Mouse (Mus musculus) small intestine, adult 2 months (tissue): ENCODE data around the gene Aff3. TPM values are rescaled to one million over a fixed set of nuclear protein-coding genes. Genes with fewer than 3 reads are reported as not detected.

Experiments used
- H3K27ac ChIP-seq: fragments of 200-500 bp; 2 replicates; pipeline ENCODE4 v1.5.1; 2012; ENCODE audit warnings: low read depth, low read length, control low read depth, inconsistent platforms; ENCODE audit not compliant: insufficient read depth
- H3K27me3 ChIP-seq: fragments of 200-500 bp; 2 replicates; pipeline ENCODE4 v1.6.1; 2012; ENCODE audit warnings: mild to moderate bottlenecking, moderate library complexity, low read length, inconsistent platforms; ENCODE audit not compliant: control insufficient read depth, insufficient read depth
- H3K36me3 ChIP-seq: fragments of 200-500 bp; 2 replicates; pipeline ENCODE4 v1.6.1; 2012; ENCODE audit warnings: mild to moderate bottlenecking, low read length, control low read depth, inconsistent platforms; ENCODE audit not compliant: control insufficient read depth, insufficient read depth
- H3K4me1 ChIP-seq: fragments of 200-500 bp; 2 replicates; pipeline ENCODE4 v1.6.1; 2012; ENCODE audit warnings: low read length, inconsistent platforms, mixed read lengths; ENCODE audit not compliant: control insufficient read depth, insufficient read depth, insufficient read length
- H3K4me3 ChIP-seq: fragments of 200-500 bp; 2 replicates; pipeline ENCODE4 v1.5.1; 2012; ENCODE audit warnings: low read depth, mild to moderate bottlenecking, control low read depth, inconsistent platforms, low read length, moderate library complexity
- CTCF ChIP-seq: fragments of 200-500 bp; IDR thresholded peaks from 2 replicates; pipeline ENCODE4 v1.5.1; 2012; ENCODE audit warnings: low read depth, mild to moderate bottlenecking, control low read depth, inconsistent platforms, low read length, moderate library complexity, mixed read lengths; ENCODE audit not compliant: insufficient replicate concordance, insufficient read length; ENCODE audit errors: extremely low read depth
- POLR2A ChIP-seq: fragments of 200-500 bp; IDR thresholded peaks from 2 replicates; pipeline ENCODE4 v1.6.1; 2012; ENCODE audit warnings: low read depth, mild to moderate bottlenecking, control low read depth, inconsistent platforms, low read length, moderate library complexity
- WGBS: fragments of 180-500 bp; shearing (Covaris S2); methylation state at CpG from one replicate; pipeline ENCODE4 v1.1.7; 2018; 5-methylcytosine and 5-hydroxymethylcytosine counted together
- polyA plus RNA-seq: library from polyadenylated mRNA; depleted of rRNA; stranded (reverse); fragments of >200 nt; gene quantifications from 2 replicates; pipeline ENCODE4 v1.2.3, GENCODE M21; 2012

Gene Aff3
- polyA plus RNA-seq, 1 experiment, result 1.5 TPM

- Histone ChIP-seq H3K27ac (no peak overlapping the region), H3K27me3 (no peaks in the 10 kb centered on the region), H3K36me3 (no peaks in the 10 kb centered on the region), H3K4me1 (no peaks in the 10 kb centered on the region), H3K4me3 (no peak overlapping the region)
- TF ChIP-seq CTCF (no peak), POLR2A (no peak)
- WGBS, result 70% methylated on average over 8 of the region's 8 CpGs
These were observed 485.8 kb downstream of the Aff3 start for GRCm38 (mm10) chr1:38178929-38179328.

- Histone ChIP-seq H3K27ac (no peak overlapping the region), H3K4me3 (no peak overlapping the region), H3K36me3 (no peaks in the 10 kb centered on the region), H3K27me3 (no peaks in the 10 kb centered on the region), H3K4me1 (no peaks in the 10 kb centered on the region)
- WGBS, result 73% methylated on average over 7 of the region's 7 CpGs
- TF ChIP-seq CTCF (no peak), POLR2A (no peak)
These were observed 488.7 kb downstream of the Aff3 start for GRCm38 (mm10) chr1:38176077-38176476.

GRCm38 (mm10) chr1:38171874-38172273, 492.9 kb downstream of the Aff3 start:
- H3K36me3 ChIP-seq, result no peaks in the 10 kb centered on the region
- 86% methylated on average over 4 of the region's 4 CpGs for WGBS

GRCm38 (mm10) chr1:38165696-38166095, 499.1 kb downstream of the Aff3 start:
- H3K4me1 ChIP-seq, result no peaks in the 10 kb centered on the region
- TF ChIP-seq CTCF, result no peak
- no peak for TF ChIP-seq POLR2A
- H3K27ac ChIP-seq, result no peak overlapping the region
- no peaks in the 10 kb centered on the region for H3K27me3 ChIP-seq
- H3K4me3 ChIP-seq, result no peak overlapping the region
- WGBS, result 60% methylated on average over 2 of the region's 2 CpGs
- H3K36me3 ChIP-seq, result no peaks in the 10 kb centered on the region

More at GRCm38 (mm10) chr1:38171874-38172273, 492.9 kb downstream of the Aff3 start:
- no peak overlapping the region for H3K27ac ChIP-seq
- TF ChIP-seq POLR2A (no peak), CTCF (no peak)
- no peaks in the 10 kb centered on the region for H3K27me3 ChIP-seq
- no peaks in the 10 kb centered on the region for H3K4me1 ChIP-seq
- no peak overlapping the region for H3K4me3 ChIP-seq

GRCm38 (mm10) chr1:38150086-38150485, 514.7 kb downstream of the Aff3 start:
- H3K27me3 ChIP-seq, result no peaks in the 10 kb centered on the region
- WGBS, result 85% methylated on average over 5 of the region's 5 CpGs
- peaks cover 2% of the 10 kb centered on the region; the same call in 1 of the 2 replicates for H3K4me1 ChIP-seq
- no peak overlapping the region for H3K27ac ChIP-seq
- no peak for TF ChIP-seq POLR2A
- TF ChIP-seq CTCF, result no peak
- no peak overlapping the region for H3K4me3 ChIP-seq
- H3K36me3 ChIP-seq, result no peaks in the 10 kb centered on the region

GRCm38 (mm10) chr1:38146008-38146407, 518.7 kb downstream of the Aff3 start:
- Histone ChIP-seq H3K27me3 (no peaks in the 10 kb centered on the region), H3K27ac (no peak overlapping the region), H3K4me1 (peaks cover 2% of the 10 kb centered on the region; the same call in 1 of the 2 replicates), H3K4me3 (no peak overlapping the region), H3K36me3 (no peaks in the 10 kb centered on the region)
- TF ChIP-seq POLR2A, result no peak
- no peak for TF ChIP-seq CTCF
- WGBS, result 28% methylated on average over 4 of the region's 4 CpGs

- TF ChIP-seq POLR2A, result no peak
- TF ChIP-seq CTCF, result no peak
- Histone ChIP-seq H3K4me3 (no peak overlapping the region), H3K27ac (no peak overlapping the region), H3K36me3 (no peaks in the 10 kb centered on the region), H3K27me3 (no peaks in the 10 kb centered on the region), H3K4me1 (peaks cover 2% of the 10 kb centered on the region; the same call in 1 of the 2 replicates)
- 94% methylated on average over 1 of the region's 1 CpGs for WGBS
These were observed 523.4 kb downstream of the Aff3 start for GRCm38 (mm10) chr1:38141371-38141770.

GRCm38 (mm10) chr1:38140911-38141310, 523.8 kb downstream of the Aff3 start:
- H3K36me3 ChIP-seq, result no peaks in the 10 kb centered on the region
- H3K27me3 ChIP-seq, result no peaks in the 10 kb centered on the region
- no peak for TF ChIP-seq CTCF
- no peak for TF ChIP-seq POLR2A
- WGBS, result 81% methylated on average over 2 of the region's 2 CpGs
- H3K4me1 ChIP-seq, result no peaks in the 10 kb centered on the region
- no peak overlapping the region for H3K4me3 ChIP-seq
- H3K27ac ChIP-seq, result no peak overlapping the region
